Mouse (Mus musculus): Measurements from ENCODE around the gene Naga.

Naga gene

GRCm38 (mm10) chr15:82354126-82354945 lies 15.6 kb upstream of the Naga start, which contains the start of gene Ndufa6:
TSS of gene Ndufa6 (minus strand) at chr15:82354322.
- peak; percentile 96 for DNase-seq (ENCODE audit: low read depth, low spot score)

GRCm38 (mm10) chr15:82353745-82354113 lies 15.0 kb upstream of the Naga start:
- DNase-seq (ENCODE audit: low read depth, low spot score), result no peak

- no peak for DNase-seq (ENCODE audit: low read depth, low spot score)
Measured at GRCm38 (mm10) chr15:82353078-82353744, 14.5 kb upstream of the Naga start.

- no peak for DNase-seq (ENCODE audit: low read depth, low spot score)
Measured at GRCm38 (mm10) chr15:82351480-82351879, 12.8 kb upstream of the Naga start.

GRCm38 (mm10) chr15:82350349-82350748 lies 11.6 kb upstream of the Naga start:
- no peak for DNase-seq (ENCODE audit: low read depth, low spot score)

- no peak for DNase-seq (ENCODE audit: low read depth, low spot score)
Measured at GRCm38 (mm10) chr15:82348999-82349341, 10.2 kb upstream of the Naga start.

- no peak for DNase-seq (ENCODE audit: low read depth, low spot score)
Measured at GRCm38 (mm10) chr15:82348258-82348998, 9.7 kb upstream of the Naga start.

GRCm38 (mm10) chr15:82347852-82348251 lies 9.1 kb upstream of the Naga start:
- DNase-seq (ENCODE audit: low read depth, low spot score), result no peak

- DNase-seq (ENCODE audit: low read depth, low spot score), result no peak
Measured at GRCm38 (mm10) chr15:82347303-82347676, 8.6 kb upstream of the Naga start.

- DNase-seq (ENCODE audit: low read depth, low spot score), result no peak
Measured at GRCm38 (mm10) chr15:82346580-82347302, 8.0 kb upstream of the Naga start.

- DNase-seq (ENCODE audit: low read depth, low spot score), result peak; percentile 97
Measured at GRCm38 (mm10) chr15:82345820-82346470, 7.2 kb upstream of the Naga start.

- DNase-seq (ENCODE audit: low read depth, low spot score), result no peak
Measured at GRCm38 (mm10) chr15:82344971-82345370, 6.2 kb upstream of the Naga start.

- no peak for DNase-seq (ENCODE audit: low read depth, low spot score)
Measured at GRCm38 (mm10) chr15:82343368-82344287, 4.9 kb upstream of the Naga start.

GRCm38 (mm10) chr15:82342543-82342935 lies 3.8 kb upstream of the Naga start:
- no peak for DNase-seq (ENCODE audit: low read depth, low spot score)

GRCm38 (mm10) chr15:82341675-82342542 lies 3.2 kb upstream of the Naga start:
- no peak for DNase-seq (ENCODE audit: low read depth, low spot score)

GRCm38 (mm10) chr15:82341036-82341501 lies 2.3 kb upstream of the Naga start:
- DNase-seq (ENCODE audit: low read depth, low spot score), result no peak

GRCm38 (mm10) chr15:82340414-82341035 lies 1.8 kb upstream of the Naga start:
- DNase-seq (ENCODE audit: low read depth, low spot score), result no peak

- no peak for DNase-seq (ENCODE audit: low read depth, low spot score)
Measured at GRCm38 (mm10) chr15:82339634-82340254, 1.0 kb upstream of the Naga start.
